Mouse (Mus musculus) cerebellum, adult 2 months (tissue): ENCODE results near the gene Fsip1. TPM values are rescaled to one million over a fixed set of nuclear protein-coding genes. Genes with fewer than 3 reads are reported as not detected.
"Not testable (repeated sequence)": the region's sequence is repeated elsewhere in the genome, so short reads cannot be mapped to it uniquely, and the experiment has no call there.

ENCODE experiments used
- DNase-seq, 2 experiments: peaks; one replicate each; pipeline ENCODE4 v3.0.0; 2021
- H3K27ac ChIP-seq: fragments of 200-500 bp; 2 replicates; pipeline ENCODE4 v1.5.1; 2012; ENCODE audit warnings: low read length, control low read depth, inconsistent platforms; ENCODE audit not compliant: insufficient read depth
- H3K27me3 ChIP-seq: fragments of 200-500 bp; 2 replicates; pipeline ENCODE4 v1.6.1; 2012; ENCODE audit warnings: inconsistent platforms, mild to moderate bottlenecking, low read length, moderate library complexity; ENCODE audit not compliant: control insufficient read depth, insufficient read depth
- H3K4me1 ChIP-seq: fragments of 200-500 bp; 2 replicates; pipeline ENCODE4 v1.6.1; 2011; ENCODE audit warnings: low read length; ENCODE audit not compliant: control insufficient read depth, insufficient read depth
- H3K4me3 ChIP-seq: fragments of 200-500 bp; replicated peaks from 2 replicates; pipeline ENCODE3; 2011; ENCODE audit warnings: mild to moderate bottlenecking, low read depth, low read length, control low read depth; ENCODE audit not compliant: insufficient read depth
- CTCF ChIP-seq: fragments of 200-500 bp; IDR thresholded peaks from 2 replicates; pipeline ENCODE4 v1.5.1; 2011; ENCODE audit warnings: low read depth, mild to moderate bottlenecking, control low read depth, low read length, moderate library complexity, borderline replicate concordance; ENCODE audit not compliant: insufficient read depth
- POLR2A ChIP-seq: fragments of 200-500 bp; IDR thresholded peaks from 2 replicates; pipeline ENCODE4 v1.6.1; 2011; ENCODE audit warnings: low read length, control low read depth, borderline replicate concordance; ENCODE audit not compliant: insufficient read depth
- WGBS: fragments of 180-500 bp; shearing (Covaris S2); methylation state at CpG from one replicate; pipeline ENCODE4 v1.1.7; 2018; 5-methylcytosine and 5-hydroxymethylcytosine counted together
- polyA plus RNA-seq: library from polyadenylated mRNA; depleted of rRNA; stranded (reverse); fragments of >200 nt; gene quantifications from 2 replicates; pipeline ENCODE4 v1.2.3, GENCODE M21; 2012

The Fsip1 gene
- polyA plus RNA-seq, 1 experiment, result 0.38 TPM

DNA sequence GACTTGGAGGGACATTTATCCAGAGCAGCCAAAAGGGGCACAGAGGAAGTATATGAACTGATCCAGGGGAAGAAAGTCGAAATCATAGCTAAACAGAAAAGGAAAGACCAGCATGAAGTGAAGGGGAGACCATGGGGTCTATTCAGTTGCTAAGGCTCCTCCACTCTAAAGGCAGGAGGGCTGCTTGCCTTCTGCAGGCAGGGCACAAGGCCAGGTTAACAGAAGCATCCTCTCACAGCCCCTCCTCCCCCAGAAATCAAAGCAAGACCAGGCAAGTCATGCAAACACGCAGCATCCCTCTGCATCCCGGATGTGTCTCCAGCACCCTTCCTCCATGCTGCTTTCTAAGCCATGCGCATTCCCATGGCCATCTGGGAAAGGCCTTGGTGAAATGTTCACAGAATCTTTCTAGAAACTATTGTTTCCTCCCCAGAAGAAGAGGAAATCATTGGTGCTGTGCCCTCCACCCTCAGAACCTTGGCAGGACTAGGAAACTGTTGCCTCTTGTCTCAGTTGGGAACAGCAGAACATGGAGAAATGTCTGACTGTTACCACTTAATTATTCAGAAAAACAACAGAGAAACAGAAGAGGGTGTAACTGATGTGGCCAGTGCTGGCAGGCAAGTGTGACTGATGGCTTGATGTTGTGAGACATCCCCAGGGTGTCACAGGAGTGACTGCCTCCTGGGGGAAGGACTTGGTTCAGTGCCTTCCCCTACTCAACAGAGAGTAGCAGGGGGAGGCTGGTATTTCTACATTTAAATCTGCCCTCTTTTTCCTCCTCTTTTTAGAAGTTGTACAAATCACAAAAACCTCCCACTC is 108.2 kb downstream of the Fsip1 start:
- DNase-seq, result no peak
- Histone ChIP-seq H3K27ac (no peak overlapping the region), H3K4me3 (no peak overlapping the region), H3K27me3 (no peaks in the 10 kb centered on the region; the same call in 1 of the 2 replicates), H3K4me1 (peaks cover 11% of the 10 kb centered on the region)
- WGBS, result 31% methylated on average over 4 of the region's 4 CpGs
- TF ChIP-seq POLR2A (no peak), CTCF (no peak)

DNA sequence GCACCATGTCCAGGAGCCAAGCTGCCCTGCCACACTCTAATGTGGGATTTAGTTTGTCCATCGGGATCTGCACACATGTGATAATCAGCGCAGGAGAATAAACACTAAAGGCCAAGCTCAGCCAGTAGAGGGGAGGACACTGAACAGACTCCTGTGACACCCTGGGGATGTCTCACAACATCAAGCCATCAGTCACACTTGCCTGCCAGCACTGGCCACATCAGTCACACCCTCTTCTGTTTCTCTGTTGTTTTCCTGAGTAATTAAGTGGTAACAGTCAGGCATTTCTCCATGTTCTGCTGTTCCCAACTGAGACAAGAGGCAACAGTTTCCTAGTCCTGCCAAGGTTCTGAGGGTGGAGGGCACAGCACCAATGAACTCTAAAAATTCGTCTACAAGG is 109.0 kb downstream of the Fsip1 start:
- not testable (repeated sequence) for DNase-seq, H3K4me3 ChIP-seq, H3K27me3 ChIP-seq, H3K27ac ChIP-seq
- H3K4me1 ChIP-seq, result peaks cover 11% of the 10 kb centered on the region
- 28% methylated on average over 3 of the region's 3 CpGs for WGBS

DNA sequence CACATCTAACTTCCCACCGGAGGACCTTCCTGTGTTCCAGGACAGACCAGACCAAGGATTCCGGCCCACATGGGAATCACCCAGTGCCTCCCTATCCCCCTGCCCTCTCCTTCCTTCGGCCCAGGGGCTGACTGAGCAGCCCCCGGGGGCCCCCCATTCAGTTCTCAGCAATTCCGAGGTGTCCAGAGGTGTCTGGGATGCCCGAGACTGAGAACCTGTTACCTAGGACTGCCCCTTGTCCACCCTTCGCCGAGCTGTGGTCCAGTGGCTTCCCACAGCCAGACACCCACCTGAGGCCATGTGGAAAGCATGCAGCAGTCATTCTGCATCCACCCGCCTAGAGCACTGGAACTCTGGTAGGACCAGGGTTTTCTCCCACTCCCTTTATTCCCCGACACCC is 115.1 kb downstream of the Fsip1 start:
- no peak for TF ChIP-seq CTCF
- no peak for TF ChIP-seq POLR2A
- Histone ChIP-seq H3K27ac (no peak overlapping the region), H3K4me1 (no peaks in the 10 kb centered on the region), H3K4me3 (no peak overlapping the region), H3K27me3 (no peaks in the 10 kb centered on the region; the same call in 1 of the 2 replicates)
- 86% methylated on average over 10 of the region's 10 CpGs for WGBS
- no peak for DNase-seq

DNA sequence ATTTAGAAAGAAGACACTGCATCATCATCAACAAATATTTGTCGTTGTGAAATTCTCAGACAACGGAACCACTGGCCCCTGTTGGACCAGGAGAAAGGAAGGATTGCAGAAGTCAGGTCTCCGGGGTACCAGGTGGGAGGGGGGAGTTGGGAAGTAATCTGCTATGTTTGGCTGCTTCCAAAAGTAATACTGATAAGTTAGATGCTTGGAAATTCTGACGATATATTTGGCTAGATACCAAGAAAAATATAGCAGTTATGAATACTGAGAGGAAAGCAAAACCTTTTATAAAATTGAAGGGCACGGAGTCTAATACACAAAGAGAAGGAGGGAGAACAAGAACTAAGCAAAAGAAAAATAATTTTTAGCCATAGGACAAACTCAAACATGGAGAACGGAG is 117.5 kb downstream of the Fsip1 start:
- no peak for TF ChIP-seq CTCF
- TF ChIP-seq POLR2A, result no peak
- Histone ChIP-seq H3K4me3 (no peak overlapping the region), H3K27ac (no peak overlapping the region), H3K4me1 (no peaks in the 10 kb centered on the region), H3K27me3 (no peaks in the 10 kb centered on the region; the same call in 1 of the 2 replicates)
- WGBS, result 72% methylated on average over 6 of the region's 6 CpGs
- DNase-seq, result no peak

DNA sequence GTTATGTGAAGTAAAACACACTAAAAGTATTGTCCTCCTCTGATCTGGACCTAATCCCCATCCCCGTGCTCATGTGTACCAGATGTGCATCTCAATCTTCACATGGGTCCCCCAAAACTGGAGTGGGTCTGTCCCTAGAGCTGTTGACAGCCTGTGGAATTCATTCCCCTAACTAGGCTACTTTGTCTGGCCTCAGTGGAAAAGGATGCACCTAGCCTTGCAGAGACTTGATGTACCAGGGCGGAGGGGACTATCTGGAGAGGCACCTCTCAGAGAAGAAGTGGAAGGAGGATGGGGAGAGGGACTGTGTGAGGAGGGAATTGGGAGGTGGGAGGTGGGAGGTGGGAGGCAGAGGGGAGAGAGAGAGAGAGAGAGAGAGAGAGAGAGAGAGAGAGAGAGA is 119.0 kb downstream of the Fsip1 start:
- Histone ChIP-seq H3K27ac (no peak overlapping the region), H3K4me3 (no peak overlapping the region), H3K4me1 (no peaks in the 10 kb centered on the region), H3K27me3 (no peaks in the 10 kb centered on the region; the same call in 1 of the 2 replicates)
- 79% methylated on average over 2 of the region's 2 CpGs for WGBS
- TF ChIP-seq CTCF, result no peak
- no peak for TF ChIP-seq POLR2A
- no peak for DNase-seq

DNA sequence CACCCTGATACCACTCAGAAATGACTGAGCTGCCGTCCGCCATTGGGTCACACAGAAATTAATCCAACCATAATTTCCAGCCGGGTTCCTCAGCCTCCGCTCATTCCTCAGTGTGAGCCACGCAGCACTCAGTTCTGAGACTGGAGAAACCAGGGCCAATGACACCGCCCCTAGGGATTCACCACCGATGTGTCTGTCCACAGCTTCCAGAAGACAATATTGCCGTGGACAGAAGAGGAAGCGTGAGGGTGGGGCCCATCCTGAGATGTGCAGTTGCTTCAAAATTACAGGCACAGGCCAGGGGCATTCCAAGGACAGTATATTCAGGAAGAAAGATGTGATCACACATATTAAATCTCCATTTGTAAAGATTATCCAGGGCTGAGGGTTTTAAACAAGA is 119.7 kb downstream of the Fsip1 start:
- Histone ChIP-seq H3K4me3 (no peak overlapping the region), H3K27me3 (no peaks in the 10 kb centered on the region; the same call in 1 of the 2 replicates), H3K27ac (no peak overlapping the region), H3K4me1 (no peaks in the 10 kb centered on the region)
- no peak for DNase-seq
- TF ChIP-seq POLR2A (no peak), CTCF (no peak)
- 79% methylated on average over 9 of the region's 9 CpGs for WGBS

DNA sequence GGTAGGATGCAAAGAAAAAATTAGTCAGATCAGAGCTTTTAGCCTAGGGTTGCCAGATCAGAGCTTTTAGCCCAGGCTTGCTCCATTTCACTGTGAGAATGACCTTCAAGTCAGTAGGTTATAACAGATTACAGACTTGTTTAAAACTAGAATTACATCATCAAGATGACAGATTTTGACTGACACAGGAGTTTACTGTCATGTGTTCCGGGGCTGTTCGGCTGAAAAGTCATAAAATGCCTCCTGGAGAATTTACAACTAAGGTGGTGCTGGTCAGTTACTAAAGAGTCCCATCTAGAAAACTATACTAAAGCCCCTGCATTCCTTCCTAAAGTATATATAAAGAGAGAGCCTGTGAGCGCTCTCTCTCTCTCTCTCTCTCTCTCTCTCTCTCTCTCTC is 128.5 kb downstream of the Fsip1 start:
- 88% methylated on average over 3 of the region's 3 CpGs for WGBS
- H3K27me3 ChIP-seq, result no peaks in the 10 kb centered on the region
- no peak overlapping the region for H3K27ac ChIP-seq
- TF ChIP-seq POLR2A, result no peak
- no peak for TF ChIP-seq CTCF
- no peak for DNase-seq
- no peak overlapping the region for H3K4me3 ChIP-seq
- no peaks in the 10 kb centered on the region for H3K4me1 ChIP-seq

DNA sequence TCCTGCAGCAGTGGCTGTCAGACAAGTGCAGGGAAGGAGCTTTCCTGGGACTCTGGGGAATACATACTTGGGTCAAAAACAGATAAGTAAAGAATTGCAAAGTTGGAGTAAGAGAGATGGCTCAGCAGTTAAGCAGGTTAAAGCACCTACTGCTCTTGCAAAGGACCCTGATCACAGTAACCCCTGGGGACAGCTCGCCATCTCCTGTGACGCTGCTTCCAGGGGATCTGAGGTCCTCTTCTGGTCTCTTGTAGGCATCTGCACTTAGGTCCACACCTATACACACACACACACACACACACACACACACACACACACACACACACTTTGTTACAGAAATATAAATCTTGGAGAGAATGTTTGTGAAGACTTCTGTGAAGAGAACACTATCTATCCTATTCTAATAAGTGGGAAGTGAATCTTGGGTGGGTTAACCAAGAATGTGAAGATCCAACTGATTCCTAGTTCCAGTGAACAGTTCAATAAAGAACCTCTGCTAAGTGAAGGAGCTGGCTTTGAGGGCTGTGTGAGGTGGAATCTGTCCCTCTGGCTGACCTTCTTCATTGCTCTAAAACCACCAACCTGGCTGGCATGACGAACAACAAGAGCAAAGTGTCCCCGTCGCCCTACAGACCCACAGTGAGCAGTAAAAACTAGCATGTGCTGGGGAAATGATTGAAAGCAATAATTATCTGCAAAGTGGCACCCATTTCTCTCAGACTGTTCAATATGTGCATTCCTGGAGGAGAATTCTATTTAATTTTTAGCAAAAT is 129.1 kb downstream of the Fsip1 start:
- 93% methylated on average over 5 of the region's 5 CpGs for WGBS
- no peaks in the 10 kb centered on the region for H3K4me1 ChIP-seq

More for the DNA sequence above, 129.1 kb downstream of the Fsip1 start:
- H3K27me3 ChIP-seq, result no peaks in the 10 kb centered on the region
- H3K27ac ChIP-seq, result no peak overlapping the region
- no peak for DNase-seq
- no peak for TF ChIP-seq CTCF
- TF ChIP-seq POLR2A, result no peak
- H3K4me3 ChIP-seq, result no peak overlapping the region
